Mouse (Mus musculus) central nervous system, embryonic 11.5 days (tissue): ENCODE measurements around the gene Prss54. TPM values are rescaled to one million over a fixed set of nuclear protein-coding genes. Genes with fewer than 3 reads are reported as not detected.

Source experiments
- polyA plus RNA-seq: library from polyadenylated mRNA; depleted of rRNA; stranded (reverse); fragments of >200 nt; gene quantifications from 2 replicates; pipeline ENCODE4 v1.2.3, GENCODE M21; 2012; rRNA removed

Gene Prss54
- polyA plus RNA-seq: not detected in 2 replicates

GRCm38 (mm10) chr8:95576240-95576639 is at the start of gene Prss54:
Gene Prss54 (minus strand): TSS chr8:95576340.

DNA sequence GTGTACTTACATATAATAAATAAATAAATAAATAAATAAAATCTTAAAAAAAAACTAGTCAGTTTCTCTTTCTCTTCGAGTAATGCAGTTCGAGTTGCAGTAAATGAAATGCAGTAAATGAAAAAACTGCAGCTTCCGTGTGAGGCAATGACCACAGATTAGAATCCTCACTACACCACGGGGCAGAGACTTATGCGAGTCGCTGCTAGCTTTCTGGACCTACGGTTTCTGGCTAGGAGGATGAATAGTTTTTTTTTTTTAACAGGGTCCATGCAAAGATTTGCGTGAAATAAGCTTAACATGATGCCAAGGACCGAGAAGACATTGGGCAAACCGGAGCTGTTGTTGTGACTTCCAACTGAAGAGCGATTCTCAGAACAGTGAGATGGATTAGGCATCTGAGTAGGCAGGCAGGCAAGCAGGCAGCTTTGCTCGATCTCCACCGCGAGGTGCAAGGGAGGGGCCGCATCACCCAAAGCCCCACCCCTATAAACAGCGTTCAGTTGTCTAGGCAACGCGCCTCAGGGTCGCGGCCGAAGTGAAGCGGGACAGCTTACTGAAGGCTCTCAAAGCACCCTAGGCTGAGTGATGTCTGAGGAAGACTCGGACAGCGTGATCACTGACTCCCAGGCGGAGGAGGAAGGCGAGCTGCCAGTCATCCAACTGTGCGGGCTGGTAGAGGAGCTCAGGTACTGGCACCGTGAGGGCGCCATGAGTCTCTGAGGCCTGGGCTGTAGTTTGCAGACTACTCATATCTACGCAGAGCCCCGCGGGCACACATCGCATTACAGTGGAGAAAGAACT is 42.4 kb downstream of the Prss54 start, which contains the start of gene Ccdc113:
Gene Ccdc113, plus strand, starts transcription at position 502 of the 804 bp plus-strand sequence.

Other genes with a start within 250 kb of the Prss54 start
- 13.1 and 15.4 TPM in 2 replicates for gene Zfp319, start 244.4 kb downstream of the Prss54 start, polyA plus RNA-seq
- gene Usb1, start 244.1 kb downstream of the Prss54 start, polyA plus RNA-seq: 33.3 and 53.2 TPM in 2 replicates
- 15.4 and 17.8 TPM in 2 replicates for gene Mmp15, start 224.1 kb downstream of the Prss54 start, polyA plus RNA-seq
- 83.7 and 123 TPM in 2 replicates for gene Cfap20, start 141.5 kb downstream of the Prss54 start, polyA plus RNA-seq
- 36.9 and 65.6 TPM in 2 replicates for gene Csnk2a2, start 86.3 kb downstream of the Prss54 start, polyA plus RNA-seq
- gene Ccdc113, start 42.3 kb downstream of the Prss54 start, polyA plus RNA-seq: 0.30 and 0.34 TPM in 2 replicates
- gene Gins3, start 57.1 kb upstream of the Prss54 start, polyA plus RNA-seq: 16.3 and 17.5 TPM in 2 replicates
- gene Ndrg4, start 100.6 kb upstream of the Prss54 start, polyA plus RNA-seq: 57.4 TPM in 2 replicates
- 28.8 and 48.6 TPM in 2 replicates for gene Setd6, start 139.5 kb upstream of the Prss54 start, polyA plus RNA-seq
- 100 and 133 TPM in 2 replicates for gene Cnot1, start 231.1 kb upstream of the Prss54 start, polyA plus RNA-seq
- gene Sap18b, start 249.0 kb upstream of the Prss54 start, polyA plus RNA-seq: 128 and 134 TPM in 2 replicates